Mouse (Mus musculus) megakaryocyte, embryonic 14.5 days (primary cell): ENCODE measurements at regions not wholly inside any gene's neighbourhood (a gene's known extent, or its start where the extent isn't known, plus 50 kb on each side); places are given as distances from the start of the nearest gene placed in this dataset.

Experiments used
- H3K27me3 ChIP-seq: replicated peaks from 2 replicates; pipeline ENCODE3; 2012; ENCODE audit warnings: inconsistent platforms
- H3K36me3 ChIP-seq: replicated peaks from 2 replicates; pipeline ENCODE3; 2012; ENCODE audit warnings: low read length, inconsistent platforms, mixed read lengths
- H3K4me1 ChIP-seq: 2 replicates; pipeline ENCODE4 v1.6.1; 2012; ENCODE audit warnings: inconsistent platforms
- H3K4me3 ChIP-seq: replicated peaks from 2 replicates; pipeline ENCODE3; 2012; ENCODE audit warnings: moderate library complexity, mild to moderate bottlenecking, inconsistent platforms
- H3K9me3 ChIP-seq: 2 replicates; pipeline ENCODE4 v1.6.1; 2012; ENCODE audit warnings: inconsistent platforms
- FLI1 ChIP-seq: IDR thresholded peaks from 2 replicates; pipeline ENCODE4 v1.6.1; 2012; ENCODE audit warnings: low read length, inconsistent platforms, mixed read lengths
- GATA1 ChIP-seq: IDR thresholded peaks from 3 replicates; pipeline ENCODE4 v1.6.1; 2012; ENCODE audit warnings: mixed read lengths, low read length, inconsistent platforms, borderline replicate concordance

GRCm38 (mm10) chr11:111763081-111763480, 697.1 kb downstream of the Kcnj2 start:
- H3K4me1 ChIP-seq, result no peaks in the 10 kb centered on the region
- no peak overlapping the region for H3K4me3 ChIP-seq
- no peaks in the 10 kb centered on the region for H3K36me3 ChIP-seq
- no peaks in the 10 kb centered on the region for H3K27me3 ChIP-seq
- TF ChIP-seq FLI1 (no peak), GATA1 (no peak)
- no peaks in the 10 kb centered on the region for H3K9me3 ChIP-seq

- Histone ChIP-seq H3K27me3 (no peaks in the 10 kb centered on the region), H3K9me3 (no peaks in the 10 kb centered on the region), H3K4me3 (no peak overlapping the region), H3K36me3 (no peaks in the 10 kb centered on the region), H3K4me1 (no peaks in the 10 kb centered on the region)
- no peak for TF ChIP-seq FLI1
- TF ChIP-seq GATA1, result no peak
These were observed 700.5 kb downstream of the Kcnj2 start for GRCm38 (mm10) chr11:111766371-111767011.

DNA sequence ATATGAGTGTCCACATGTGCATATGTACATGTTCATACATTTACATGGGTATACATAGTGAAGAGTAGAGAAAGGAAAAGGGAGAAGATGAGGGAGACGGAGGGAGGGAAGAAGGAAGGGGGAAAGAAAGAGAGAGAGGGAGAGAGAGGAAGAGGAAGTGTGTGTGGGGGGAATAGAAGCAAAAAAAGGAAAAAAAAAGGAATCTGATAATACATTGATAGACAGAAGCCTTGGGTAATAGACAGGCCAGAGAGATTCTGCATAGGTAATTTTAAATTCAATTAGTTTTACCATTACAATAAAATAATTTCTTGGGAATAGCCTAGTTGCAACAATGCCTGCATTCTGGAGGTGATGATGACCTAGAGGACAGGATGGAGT, 701.0 kb downstream of the Kcnj2 start:
- H3K9me3 ChIP-seq, result no peaks in the 10 kb centered on the region
- no peak for TF ChIP-seq GATA1
- TF ChIP-seq FLI1, result no peak
- no peaks in the 10 kb centered on the region for H3K36me3 ChIP-seq
- H3K4me1 ChIP-seq, result no peaks in the 10 kb centered on the region
- no peaks in the 10 kb centered on the region for H3K27me3 ChIP-seq
- no peak overlapping the region for H3K4me3 ChIP-seq

GRCm38 (mm10) chr11:111774108-111774679, 708.2 kb downstream of the Kcnj2 start:
- TF ChIP-seq FLI1 (no peak), GATA1 (no peak)
- no peaks in the 10 kb centered on the region for H3K9me3 ChIP-seq

GRCm38 (mm10) chr11:111781321-111781720, 715.4 kb downstream of the Kcnj2 start:
- H3K27me3 ChIP-seq, result no peaks in the 10 kb centered on the region
- TF ChIP-seq GATA1 (no peak), FLI1 (no peak)
- no peaks in the 10 kb centered on the region for H3K9me3 ChIP-seq
- H3K4me1 ChIP-seq, result no peaks in the 10 kb centered on the region
- no peaks in the 10 kb centered on the region for H3K36me3 ChIP-seq
- no peak overlapping the region for H3K4me3 ChIP-seq

More at GRCm38 (mm10) chr11:111774108-111774679, 708.2 kb downstream of the Kcnj2 start:
- Histone ChIP-seq H3K36me3 (no peaks in the 10 kb centered on the region), H3K4me3 (no peak overlapping the region), H3K27me3 (no peaks in the 10 kb centered on the region), H3K4me1 (no peaks in the 10 kb centered on the region; the same call in 1 of the 2 replicates)

DNA sequence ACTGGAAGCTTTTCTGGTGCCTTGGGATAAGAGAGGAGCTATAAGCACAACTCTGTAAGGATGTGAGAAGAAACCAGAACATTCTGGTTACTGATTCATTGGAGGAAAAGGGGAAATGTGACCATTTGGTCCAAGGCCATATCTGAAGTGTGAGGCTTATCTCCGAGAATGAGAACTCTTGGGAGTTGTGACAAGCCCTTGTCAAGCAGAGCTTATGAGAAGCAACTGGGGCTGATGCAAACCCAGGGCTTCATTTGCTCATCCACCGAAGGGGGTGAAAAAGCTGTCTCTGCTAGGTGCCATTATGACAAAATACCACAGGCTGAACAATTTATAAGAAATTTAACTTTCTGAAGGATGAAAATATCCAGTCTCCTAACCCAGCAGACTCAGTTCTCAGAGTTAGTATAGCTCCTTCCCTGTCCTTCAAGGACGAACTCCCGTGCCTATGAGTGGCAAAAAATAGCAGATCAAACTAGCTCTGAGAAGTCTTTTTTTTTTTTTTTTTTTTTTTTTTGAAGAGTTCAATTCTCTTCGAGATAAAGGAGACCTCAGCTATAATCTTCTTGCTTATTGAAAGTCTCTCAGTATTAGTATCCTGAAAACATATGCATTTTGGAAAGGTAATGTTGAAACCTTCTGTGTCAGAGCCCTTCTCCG, 725.4 kb downstream of the Kcnj2 start:
- Histone ChIP-seq H3K4me3 (no peak overlapping the region), H3K36me3 (no peaks in the 10 kb centered on the region), H3K9me3 (no peaks in the 10 kb centered on the region), H3K4me1 (no peaks in the 10 kb centered on the region), H3K27me3 (no peaks in the 10 kb centered on the region)
- TF ChIP-seq GATA1, result no peak
- TF ChIP-seq FLI1, result no peak

- Histone ChIP-seq H3K36me3 (no peaks in the 10 kb centered on the region), H3K4me1 (no peaks in the 10 kb centered on the region), H3K4me3 (no peak overlapping the region), H3K27me3 (no peaks in the 10 kb centered on the region), H3K9me3 (no peaks in the 10 kb centered on the region)
- TF ChIP-seq GATA1, result no peak
- TF ChIP-seq FLI1, result no peak
These were observed 735.1 kb downstream of the Kcnj2 start for GRCm38 (mm10) chr11:111801033-111801432.

DNA sequence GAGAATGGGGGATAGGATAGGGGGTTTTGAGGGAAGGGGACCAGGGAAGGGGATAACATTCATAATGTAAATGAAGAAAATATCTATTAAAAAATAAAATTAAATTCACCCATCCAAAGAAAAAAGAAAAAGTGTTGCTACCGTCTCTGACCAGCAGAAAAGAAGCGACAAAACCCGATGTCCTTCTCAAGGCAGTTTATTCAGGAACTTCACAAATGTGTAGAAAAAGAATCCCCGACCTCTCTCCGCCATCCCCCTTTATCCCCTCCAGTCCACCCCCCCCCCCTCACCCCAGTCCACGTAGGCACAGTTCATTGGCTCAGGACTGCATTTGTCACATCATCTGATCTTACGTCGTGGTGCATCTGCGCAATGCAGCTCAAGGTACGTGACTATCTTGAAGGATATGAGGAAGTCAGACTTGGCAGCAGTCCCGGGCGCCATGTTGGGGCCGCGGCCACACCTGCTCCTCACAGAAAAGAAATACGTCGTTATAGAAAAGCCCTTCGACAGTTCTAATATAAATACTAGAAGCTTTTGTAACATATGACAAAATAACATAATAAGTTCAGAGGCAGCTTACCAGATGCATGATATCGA, 750.3 kb downstream of the Kcnj2 start:
- H3K36me3 ChIP-seq, result no peaks in the 10 kb centered on the region
- no peaks in the 10 kb centered on the region for H3K4me1 ChIP-seq
- TF ChIP-seq GATA1 (no peak), FLI1 (no peak)
- H3K27me3 ChIP-seq, result no peaks in the 10 kb centered on the region
- no peak overlapping the region for H3K4me3 ChIP-seq
- H3K9me3 ChIP-seq, result peaks cover 4% of the 10 kb centered on the region; the same call in 1 of the 2 replicates

- Histone ChIP-seq H3K9me3 (peaks cover 4% of the 10 kb centered on the region; the same call in 1 of the 2 replicates), H3K4me3 (no peak overlapping the region), H3K36me3 (no peaks in the 10 kb centered on the region), H3K4me1 (no peaks in the 10 kb centered on the region), H3K27me3 (no peaks in the 10 kb centered on the region)
- TF ChIP-seq FLI1 (no peak), GATA1 (no peak)
These were observed 752.2 kb downstream of the Kcnj2 start for GRCm38 (mm10) chr11:111818124-111818523.

DNA sequence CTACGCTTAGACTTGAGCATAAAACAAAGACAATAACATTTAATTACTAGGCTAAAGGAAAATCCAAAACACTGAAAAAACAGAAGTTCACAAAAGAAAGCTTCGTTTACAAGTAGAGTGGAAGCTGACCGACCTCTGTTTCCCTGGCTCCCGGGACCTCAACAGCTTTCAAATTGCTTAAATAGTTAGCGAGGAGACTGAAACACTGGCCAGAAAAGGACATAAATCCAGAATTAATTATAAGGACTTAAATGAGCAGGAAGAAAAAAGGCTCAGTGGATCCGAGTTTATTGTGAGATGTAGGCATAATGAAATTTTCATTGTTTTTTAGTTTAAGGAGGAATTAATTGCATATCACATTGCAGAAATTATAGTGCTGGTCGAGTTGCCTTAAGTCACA, 754.4 kb downstream of the Kcnj2 start:
- Histone ChIP-seq H3K4me3 (no peak overlapping the region), H3K27me3 (no peaks in the 10 kb centered on the region), H3K36me3 (no peaks in the 10 kb centered on the region), H3K9me3 (peaks cover 4% of the 10 kb centered on the region; the same call in 1 of the 2 replicates), H3K4me1 (no peaks in the 10 kb centered on the region)
- TF ChIP-seq GATA1 (no peak), FLI1 (no peak)
